Mouse (Mus musculus) lung, postnatal 36 days (tissue): ENCODE data around the gene Brox.

Experiments used
- DNase-seq: peaks from one replicate; pipeline ENCODE4 v3.0.0; 2022; ENCODE audit warnings: mixed read lengths

Gene Brox

GRCm38 (mm10) chr1:183272867-183273818 lies 23.9 kb downstream of the Brox start:
- peak; percentile 38 for DNase-seq

- DNase-seq = no peak
These were observed 29.4 kb downstream of the Brox start for GRCm38 (mm10) chr1:183267666-183268065.

GRCm38 (mm10) chr1:183265921-183266467 lies 31.1 kb downstream of the Brox start:
- DNase-seq = peak; percentile 26

GRCm38 (mm10) chr1:183264145-183265008 lies 32.7 kb downstream of the Brox start:
- peak; percentile 57 for DNase-seq

GRCm38 (mm10) chr1:183252574-183252973 lies 44.5 kb downstream of the Brox start:
- no peak for DNase-seq

GRCm38 (mm10) chr1:183251818-183252217 lies 45.3 kb downstream of the Brox start:
- DNase-seq = no peak

- DNase-seq = no peak
These were observed 46.5 kb downstream of the Brox start for GRCm38 (mm10) chr1:183250612-183251011.

GRCm38 (mm10) chr1:183248144-183248543 lies 48.9 kb downstream of the Brox start:
- DNase-seq = no peak

- no peak for DNase-seq
These were observed 53.8 kb downstream of the Brox start for GRCm38 (mm10) chr1:183243293-183243692.

- DNase-seq = peak; percentile 68
These were observed 59.2 kb downstream of the Brox start for GRCm38 (mm10) chr1:183237901-183238300.

- no peak for DNase-seq
These were observed 60.6 kb downstream of the Brox start for GRCm38 (mm10) chr1:183236460-183236859.

- DNase-seq = no peak
These were observed 63.3 kb downstream of the Brox start for GRCm38 (mm10) chr1:183233679-183234174.

GRCm38 (mm10) chr1:183232985-183233678 lies 63.9 kb downstream of the Brox start:
- no peak for DNase-seq

GRCm38 (mm10) chr1:183227469-183227868 lies 69.6 kb downstream of the Brox start:
- DNase-seq = peak; percentile 22
